ENCODE assay signal across 8 mouse cellular contexts in the genomic region with DNA sequence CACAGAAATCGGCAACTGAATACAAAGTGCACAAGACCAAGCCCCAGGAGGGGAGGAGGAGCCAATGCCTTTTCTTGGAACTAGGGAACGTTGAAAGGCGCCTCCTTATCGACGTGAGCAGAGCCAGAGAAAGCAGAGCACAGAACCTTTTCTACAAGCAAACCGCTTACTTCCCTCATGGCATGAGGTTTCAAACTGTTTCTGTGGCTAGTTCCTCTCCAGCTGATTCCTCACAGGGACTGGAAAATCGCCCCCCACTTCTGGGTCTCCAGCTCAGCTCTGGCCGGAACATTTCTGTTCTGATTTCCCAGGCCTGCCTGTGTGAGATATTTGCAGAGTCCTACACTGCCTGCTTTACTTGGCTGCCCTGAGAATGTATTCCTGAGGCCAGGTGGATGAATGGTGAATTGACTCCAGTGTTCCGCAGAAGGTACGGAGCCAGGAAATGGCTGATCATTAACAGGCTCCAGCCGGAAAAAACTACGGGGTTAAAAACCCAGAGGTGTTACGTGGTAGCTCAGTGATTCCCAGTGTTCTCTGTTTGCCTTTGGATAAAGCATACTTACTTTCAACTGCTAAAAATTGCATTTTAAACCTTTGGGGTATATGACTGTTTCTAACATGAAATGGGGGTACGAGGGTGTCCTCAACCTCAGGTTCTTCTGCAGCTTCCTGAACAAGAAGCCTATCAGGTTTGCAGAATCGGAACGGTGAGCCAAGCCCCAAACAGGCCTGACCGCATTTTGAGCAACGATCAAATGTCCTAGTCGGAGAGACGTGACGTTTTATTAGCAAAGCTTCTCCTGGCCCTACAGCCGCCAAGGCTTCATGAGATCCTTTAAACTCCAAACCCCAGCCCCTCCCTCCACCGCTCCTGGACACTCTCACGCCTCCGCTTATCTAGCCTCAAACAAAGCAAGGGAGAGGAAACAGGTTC. TPM values are rescaled to one million over a fixed set of nuclear protein-coding genes. Genes with fewer than 3 reads are reported as not detected.
A peak's percentile ranks its signal among the peaks of the same experiment; 100 is the strongest.
DNase-seq lines count a peak whose midpoint lies in the region; ATAC-seq and TF ChIP-seq lines count a peak whose summit lies in the region.

No protein-coding gene starts in this region.

- H3K27me3 ChIP-seq in heart, embryonic 13.5 days (replicated peaks), result no peaks in the 10 kb centered on the region
- no peaks in the 10 kb centered on the region for H3K27me3 ChIP-seq in kidney, embryonic 15.5 days
- H3K27me3 ChIP-seq in midbrain, postnatal 0 days (ENCODE audit: insufficient read depth, low read length), result no peaks in the 10 kb centered on the region

- no peak for TF ChIP-seq CTCF in midbrain, postnatal 0 days (IDR thresholded peaks at IDR 0.05)

- peaks cover 23% of the 10 kb centered on the region for H3K36me3 ChIP-seq in heart, embryonic 13.5 days
- H3K36me3 ChIP-seq in kidney, embryonic 15.5 days, result peaks cover 13% of the 10 kb centered on the region
- H3K36me3 ChIP-seq in midbrain, postnatal 0 days (ENCODE audit: insufficient read depth, low read length), result peaks cover 4% of the 10 kb centered on the region; the same call in 1 of the 2 replicates

- H3K4me3 ChIP-seq in heart, embryonic 13.5 days, result peak overlapping the region; percentile 27
- peak overlapping the region; percentile 19 for H3K4me3 ChIP-seq in kidney, embryonic 15.5 days (replicated peaks)
- no peak overlapping the region for H3K4me3 ChIP-seq in midbrain, postnatal 0 days (ENCODE audit: low read depth, low read length)

- 16% methylated on average over 25 of the region's 25 CpGs for WGBS in heart, embryonic 13.5 days
- 28% methylated on average over 25 of the region's 25 CpGs for WGBS in kidney, embryonic 15.5 days
- 67% methylated on average over 25 of the region's 25 CpGs for WGBS in midbrain, postnatal 0 days

- peaks cover 37% of the 10 kb centered on the region for H3K4me1 ChIP-seq in heart, embryonic 13.5 days
- H3K4me1 ChIP-seq in kidney, embryonic 15.5 days, result peaks cover 38% of the 10 kb centered on the region
- no peaks in the 10 kb centered on the region for H3K4me1 ChIP-seq in midbrain, postnatal 0 days (ENCODE audit: insufficient read depth, low read length)

- no peaks in the 10 kb centered on the region for H3K9me3 ChIP-seq in heart, embryonic 13.5 days
- H3K9me3 ChIP-seq in kidney, embryonic 15.5 days (replicated peaks), result no peaks in the 10 kb centered on the region
- no peaks in the 10 kb centered on the region for H3K9me3 ChIP-seq in midbrain, postnatal 0 days (ENCODE audit: low read length)

- intact Hi-C loops in heart, postnatal 25 days (cut with DNase I), result loop anchor here (10.0 kb wide), 1 partner anchor 601 kb away; no protein-coding TSS in a partner anchor

- no peak for ATAC-seq in heart, embryonic 13.5 days (ENCODE audit: extremely low read depth, insufficient number of reproducible peaks, low FRiP score, low TSS enrichment)
- ATAC-seq in common myeloid progenitor, adult 5-6 weeks (replicated peaks; ENCODE audit: low read depth, poor library complexity, severe bottlenecking), result peak; percentile 73
- ATAC-seq in kidney, embryonic 15.5 days (replicated peaks; ENCODE audit: low FRiP score), result peak; percentile 89
- no peak for ATAC-seq in midbrain, postnatal 0 days (ENCODE audit: low FRiP score)

- peak overlapping the region; percentile 75 for H3K27ac ChIP-seq in heart, embryonic 13.5 days (replicated peaks)
- H3K27ac ChIP-seq in kidney, embryonic 15.5 days, result peak overlapping the region; percentile 94
- H3K27ac ChIP-seq in midbrain, postnatal 0 days (ENCODE audit: low read depth, low read length), result no peak overlapping the region

- H3K4me2 ChIP-seq in heart, embryonic 13.5 days, result peak overlapping the region; percentile 62
- H3K4me2 ChIP-seq in kidney, embryonic 15.5 days, result peak overlapping the region; percentile 53
- no peak overlapping the region for H3K4me2 ChIP-seq in midbrain, postnatal 0 days (ENCODE audit: low read depth, low read length, poor library complexity, severe bottlenecking)

- no peak for DNase-seq in heart, postnatal 25 days (ENCODE audit: low spot score)
- DNase-seq in lung, postnatal 36 days, result peak; percentile 48
- DNase-seq in right cerebral cortex, postnatal 36 days (ENCODE audit: low spot score in 2 of 2), result no peak
- DNase-seq in midbrain, postnatal 0 days (ENCODE audit: low spot score), result no peak
- DNase-seq in ovary, postnatal 36 days (ENCODE audit: low spot score), result no peak

- H3K9ac ChIP-seq in heart, embryonic 13.5 days, result peak overlapping the region; percentile 66
- peak overlapping the region; percentile 21; the same call in 1 of the 2 replicates for H3K9ac ChIP-seq in kidney, embryonic 15.5 days
- no peak overlapping the region for H3K9ac ChIP-seq in midbrain, postnatal 0 days (replicated peaks; ENCODE audit: low read length, poor library complexity, severe bottlenecking)

RNA-seq across cellular contexts. Expression of gene Mtmr12, which starts 10.7 kb away (rescaled TPM):
- polyA plus RNA-seq in heart, embryonic 13.5 days (2015; fragmentation: Nextera tagmentation; extraction: Ambion mirVana), result 11.4 and 12.0 TPM in 2 replicates
- 10 to 100 TPM in 1 of 2 experiments, 1 to 10 TPM in 1; 9.6 to 11.3 TPM for total RNA-seq in heart, postnatal 25 days (2021)
- total RNA-seq in common myeloid progenitor, adult 5-6 weeks (2017), result 10.9 and 24.7 TPM in 2 replicates
- polyA plus RNA-seq in kidney, embryonic 15.5 days (2015; fragmentation: Nextera tagmentation; extraction: Ambion mirVana), result 20.9 and 21.1 TPM in 2 replicates
- total RNA-seq in midbrain, postnatal 0 days (2014; rRNA removed), result 10.4 and 12.6 TPM in 2 replicates
- 4.5 and 4.8 TPM in 2 replicates for polyA plus RNA-seq in midbrain, postnatal 0 days (2015; fragmentation: Nextera tagmentation; extraction: Ambion mirVana)

Comparison
In these comparisons a context has a peak if more than half of its experiments do, and no peak if none do; other contexts are left out.
1. ATAC-seq: peak in common myeloid progenitor, adult 5-6 weeks (single experiment) and kidney, embryonic 15.5 days (single experiment); none in heart, embryonic 13.5 days (single experiment) and midbrain, postnatal 0 days (single experiment).